Mouse (Mus musculus) ES-E14 (cell line): Measurements from ENCODE around the gene Rabl6. TPM values are rescaled to one million over a fixed set of nuclear protein-coding genes. Genes with fewer than 3 reads are reported as not detected.

Source experiments
- DNase-seq: peaks from one replicate; pipeline ENCODE4 v3.0.0-alpha.2; 2013; ENCODE audit warnings: low read depth, low spot score
- H3K27ac ChIP-seq: 2 replicates; pipeline ENCODE4 v1.5.1; 2012; ENCODE audit warnings: low read depth, mild to moderate bottlenecking, low read length, moderate library complexity, mixed read lengths; ENCODE audit not compliant: poor library complexity, insufficient read depth, severe bottlenecking
- H3K36me3 ChIP-seq: 2 replicates; pipeline ENCODE4 v1.6.1; 2012; ENCODE audit warnings: mild to moderate bottlenecking, low read length, moderate library complexity, mixed read lengths; ENCODE audit not compliant: control insufficient read depth, poor library complexity, insufficient read depth, severe bottlenecking
- H3K4me1 ChIP-seq, 2 experiments: fragments of 150-350 bp in 1 of 2; sonication (generic) in 1 of 2; 2 replicates each; pipeline ENCODE4 v1.6.1; 2012; ENCODE audit warnings: low read length in 2 of 2, mild to moderate bottlenecking in 1 of 2, mixed read lengths in 1 of 2; ENCODE audit not compliant: control insufficient read depth in 2 of 2, insufficient read depth in 2 of 2, poor library complexity in 1 of 2
- H3K4me3 ChIP-seq, 2 experiments: fragments of 150-350 bp in 1 of 2; sonication (generic) in 1 of 2; 2 replicates each; pipeline ENCODE4 v1.5.1; 2012; ENCODE audit warnings: low read length in 2 of 2, low read depth in 1 of 2, mild to moderate bottlenecking in 1 of 2, mixed read lengths in 1 of 2; ENCODE audit not compliant: insufficient read depth in 1 of 2, poor library complexity in 1 of 2, severe bottlenecking in 1 of 2
- H3K9ac ChIP-seq: 2 replicates; pipeline ENCODE4 v1.6.1; 2012; ENCODE audit warnings: low read depth, mild to moderate bottlenecking, low read length, mixed read lengths; ENCODE audit not compliant: poor library complexity, insufficient read depth, severe bottlenecking
- H3K9me3 ChIP-seq: fragments of 150-350 bp; sonication (generic); 2 replicates; pipeline ENCODE4 v1.6.1; 2012; ENCODE audit warnings: low read depth, mild to moderate bottlenecking, low read length; ENCODE audit not compliant: control insufficient read depth, insufficient read depth
- CHD2 ChIP-seq: IDR thresholded peaks from 2 replicates; pipeline ENCODE4 v1.6.1; 2014; ENCODE audit warnings: mild to moderate bottlenecking, low read depth, low read length, inconsistent platforms
- HCFC1 ChIP-seq: IDR thresholded peaks from 2 replicates; pipeline ENCODE4 v1.6.1; 2012; ENCODE audit warnings: low read length, inconsistent platforms, borderline replicate concordance; ENCODE audit not compliant: insufficient read depth
- MAFK ChIP-seq: IDR thresholded peaks from 2 replicates; pipeline ENCODE4 v1.6.1; 2014; ENCODE audit warnings: mild to moderate bottlenecking, low read depth, low read length, inconsistent platforms; ENCODE audit not compliant: insufficient read depth
- ZC3H11A ChIP-seq: IDR thresholded peaks from 2 replicates; pipeline ENCODE4 v1.6.1; 2012; ENCODE audit warnings: low read depth, mild to moderate bottlenecking, inconsistent platforms, low read length, borderline replicate concordance
- ZNF384 ChIP-seq: IDR thresholded peaks from 2 replicates; pipeline ENCODE4 v1.6.1; 2012; ENCODE audit warnings: low read depth, low read length, inconsistent platforms
- in situ Hi-C, 2 experiments: fragments of 600-800 bp; cut with MboI; formaldehyde crosslinking; loops; one replicate each; pipeline ENCODE4 v1.15.1; 2025; ENCODE audit warnings: low sequenced_read_pairs in 2 of 2, inconsistent platforms in 1 of 2; ENCODE audit not compliant: unreplicated experiment in 2 of 2
- total RNA-seq: library from RNA; depleted of rRNA; stranded (reverse); fragments of 300-350 nt; gene quantifications from 2 replicates; pipeline ENCODE4 v1.2.3, GENCODE M21; 2012; rRNA removed

Gene Rabl6
- total RNA-seq = 45.8 and 62.1 TPM in 2 replicates

DNA sequence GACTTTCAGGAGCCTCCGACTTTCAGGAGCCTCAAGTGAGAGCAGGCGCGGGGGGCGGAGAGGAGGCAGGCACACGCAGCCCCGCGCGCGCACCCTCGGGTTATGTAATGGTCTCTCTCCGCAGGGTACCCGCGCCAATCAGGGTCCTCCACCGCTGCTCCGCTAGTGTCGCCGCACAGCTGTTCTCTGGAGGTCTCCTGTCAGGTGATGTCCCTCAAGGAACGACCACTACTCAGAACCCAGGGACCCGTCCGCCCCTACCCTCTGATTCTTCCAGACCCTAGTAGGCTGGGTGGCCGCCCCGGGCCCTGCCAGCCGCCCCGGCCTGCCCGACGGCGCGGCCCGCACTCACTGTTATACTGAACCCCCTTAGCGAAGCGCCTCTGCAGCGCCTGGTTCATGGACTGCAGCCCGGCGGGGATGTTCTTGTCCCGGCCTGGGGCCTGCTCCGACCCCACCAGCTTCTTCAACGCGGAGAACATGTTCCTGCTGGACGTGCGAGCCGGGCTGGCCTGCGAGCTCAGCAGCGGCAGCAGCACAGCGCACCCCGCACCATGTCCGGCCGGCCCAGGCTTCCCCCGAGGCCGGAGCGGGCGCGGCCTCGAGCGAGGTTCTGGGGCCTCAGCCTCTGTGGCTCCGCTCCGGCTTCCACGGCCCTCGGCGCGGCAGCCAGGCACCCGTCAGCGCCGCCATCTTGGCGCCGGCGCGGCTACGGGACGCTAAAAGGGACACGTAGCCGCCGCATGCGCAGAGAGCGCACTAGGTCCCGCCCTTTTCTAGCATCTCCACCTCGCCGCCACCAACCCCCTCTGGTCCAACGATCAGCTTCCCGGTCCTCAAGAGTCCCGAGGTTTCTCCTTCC is at the start of gene Rabl6:
TSS of gene Rabl6 (minus strand) at position 761 of the 862 bp plus-strand sequence.
- Histone ChIP-seq H3K9ac (peak within 1 kb of the TSS; percentile 88), H3K27ac (no peak within 1 kb of the TSS), H3K4me1 (no peaks in the 10 kb centered on the region), H3K4me3 (peak within 1 kb of the TSS; percentile 80), H3K36me3 (no peaks in the 10 kb centered on the region; the same call in 1 of the 2 replicates), H3K9me3 (no peaks in the 10 kb centered on the region)
- no peak for TF ChIP-seq ZC3H11A
- TF ChIP-seq HCFC1 = peak; percentile 75
- in situ Hi-C loops = no loop called here
- DNase-seq = peak; percentile 71

DNA sequence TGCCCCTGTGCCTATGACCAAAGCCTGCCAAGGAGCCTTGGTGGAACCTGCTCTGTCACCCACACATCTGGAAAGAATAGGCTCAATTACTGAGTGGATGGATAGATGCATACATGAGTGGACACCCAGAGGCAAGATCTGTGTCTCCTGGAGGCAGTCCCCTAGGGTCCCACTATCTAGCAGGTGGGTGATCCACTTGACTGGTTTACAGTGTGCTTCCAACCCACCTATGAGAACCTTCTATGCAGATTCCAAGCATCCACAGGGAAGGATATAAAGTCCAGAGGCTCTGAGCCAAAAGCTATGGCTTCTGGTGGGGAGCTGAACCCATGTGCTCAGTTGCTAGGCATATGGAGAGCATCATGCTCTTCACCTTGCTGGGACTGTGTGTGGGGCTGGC is 49.3 kb upstream of the Rabl6 start, which contains the start of gene Lcn5:
TSS of gene Lcn5 (plus strand) at position 301 of the 400 bp plus-strand sequence.
- Histone ChIP-seq H3K9me3 (no peaks in the 10 kb centered on the region), H3K4me3 (no peak within 1 kb of the TSS), H3K9ac (no peak within 1 kb of the TSS), H3K4me1 (no peaks in the 10 kb centered on the region), H3K36me3 (no peaks in the 10 kb centered on the region), H3K27ac (no peak within 1 kb of the TSS)
- no peak for DNase-seq
- in situ Hi-C loops = no loop called here
- no peak for TF ChIP-seq ZNF384

DNA sequence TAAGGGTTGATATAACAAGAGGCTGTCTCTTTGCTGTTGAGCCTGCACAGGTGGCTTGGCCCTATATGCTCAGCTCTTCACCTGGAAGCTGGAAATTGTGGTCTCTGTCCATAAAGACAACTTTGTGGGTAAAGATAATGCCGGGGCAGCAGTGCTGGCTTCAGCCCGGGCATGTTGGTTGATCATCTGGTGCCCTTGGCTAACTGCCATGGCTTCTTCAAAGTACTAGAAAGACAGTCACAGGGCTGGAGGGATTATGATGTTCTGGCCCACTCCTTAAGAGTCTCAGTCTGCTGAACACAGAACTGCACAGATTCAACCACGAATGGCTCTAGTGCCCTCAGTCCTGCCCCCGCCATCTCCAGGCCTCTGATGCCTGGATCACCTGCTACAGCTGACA is 48.9 kb upstream of the Rabl6 start:
- no peak overlapping the region for H3K9ac ChIP-seq
- no peak for DNase-seq
- no peaks in the 10 kb centered on the region for H3K36me3 ChIP-seq
- TF ChIP-seq MAFK (no peak), ZNF384 (no peak), ZC3H11A (no peak), HCFC1 (no peak), CHD2 (no peak)
- H3K27ac ChIP-seq = no peak overlapping the region
- no peak overlapping the region for H3K4me3 ChIP-seq
- no peaks in the 10 kb centered on the region for H3K9me3 ChIP-seq
- in situ Hi-C loops = no loop called here
- no peaks in the 10 kb centered on the region for H3K4me1 ChIP-seq

DNA sequence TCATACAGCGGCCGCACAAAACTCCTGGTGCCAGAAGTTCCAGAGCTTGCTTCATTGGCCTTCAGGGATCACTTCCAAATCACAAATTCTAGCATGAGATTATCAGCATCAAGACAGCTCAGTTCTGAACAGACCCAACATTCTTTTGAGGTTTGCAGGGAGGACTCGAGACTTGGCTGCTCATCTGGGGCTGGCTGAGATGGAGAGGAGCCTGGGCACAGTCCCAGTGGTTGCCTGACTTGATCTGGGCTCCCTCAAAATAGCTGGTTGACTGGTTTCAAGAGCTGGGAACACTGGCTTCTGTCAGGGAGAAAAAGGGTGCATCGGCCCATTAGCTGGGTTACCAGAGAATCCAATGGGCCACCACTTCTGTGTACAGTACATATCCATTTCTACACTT is 48.4 kb upstream of the Rabl6 start:
- no peaks in the 10 kb centered on the region for H3K4me1 ChIP-seq
- no peak overlapping the region for H3K9ac ChIP-seq
- no peak for DNase-seq
- H3K36me3 ChIP-seq = no peaks in the 10 kb centered on the region
- no peaks in the 10 kb centered on the region for H3K9me3 ChIP-seq
- no peak overlapping the region for H3K27ac ChIP-seq
- H3K4me3 ChIP-seq = no peak overlapping the region
- in situ Hi-C loops = no loop called here
- TF ChIP-seq ZC3H11A = no peak
- TF ChIP-seq MAFK = no peak
- TF ChIP-seq CHD2 = no peak
- no peak for TF ChIP-seq HCFC1
- no peak for TF ChIP-seq ZNF384

DNA sequence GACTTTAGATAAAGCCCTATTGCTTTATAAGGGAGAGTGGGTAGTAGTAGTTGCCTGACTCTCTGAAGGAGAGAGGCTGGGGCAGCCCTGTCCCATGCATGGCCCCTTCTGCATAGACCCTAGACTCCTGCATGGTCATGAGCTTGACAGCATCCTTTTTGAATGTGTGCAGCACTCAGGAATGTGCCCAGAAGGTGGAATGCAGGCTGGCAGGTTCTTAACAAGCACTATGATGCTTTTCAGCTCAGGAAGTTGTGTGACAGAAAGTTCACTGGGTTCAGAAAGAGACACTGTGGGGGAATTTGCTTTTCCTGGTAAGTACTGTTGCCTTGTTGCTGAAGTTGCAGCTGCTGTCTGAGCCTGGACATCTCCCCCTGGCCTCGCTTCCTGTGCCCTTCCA is 46.2 kb upstream of the Rabl6 start:
- no peaks in the 10 kb centered on the region for H3K9me3 ChIP-seq
- DNase-seq = no peak
- no peak overlapping the region for H3K4me3 ChIP-seq
- in situ Hi-C loops = no loop called here
- TF ChIP-seq ZNF384 (no peak), ZC3H11A (no peak), HCFC1 (no peak), CHD2 (no peak), MAFK (no peak)
- no peaks in the 10 kb centered on the region for H3K4me1 ChIP-seq
- H3K9ac ChIP-seq = no peak overlapping the region
- no peaks in the 10 kb centered on the region for H3K36me3 ChIP-seq
- no peak overlapping the region for H3K27ac ChIP-seq
